Mouse (Mus musculus) central nervous system, embryonic 14 days (tissue): ENCODE results near the gene Pfn3. TPM values are rescaled to one million over a fixed set of nuclear protein-coding genes. Genes with fewer than 3 reads are reported as not detected.

Experiments
- polyA plus RNA-seq: library from polyadenylated mRNA; depleted of rRNA; stranded (reverse); fragments of >200 nt; gene quantifications from 2 replicates; pipeline ENCODE4 v1.2.3, GENCODE M21; 2012; rRNA removed

Gene Pfn3
- polyA plus RNA-seq = 0.43 and 0.44 TPM in 2 replicates

GRCm38 (mm10) chr13:55414743-55415380, at the start of gene Pfn3:
TSS of gene Pfn3 (minus strand) at chr13:55415232.

GRCm38 (mm10) chr13:55464027-55464884, 49.2 kb upstream of the Pfn3 start, which contains the start of gene Prr7:
TSS of gene Prr7 (plus strand) at chr13:55464267.

GRCm38 (mm10) chr13:55444937-55445315, 29.9 kb upstream of the Pfn3 start, which contains the start of gene Grk6:
TSS of gene Grk6 (plus strand) at chr13:55445072.

GRCm38 (mm10) chr13:55426613-55427012, 11.6 kb upstream of the Pfn3 start, which contains the start of gene F12:
TSS of gene F12 (minus strand) at chr13:55426793.

GRCm38 (mm10) chr13:55398088-55398487, 16.9 kb downstream of the Pfn3 start, which contains the start of gene Slc34a1:
TSS of gene Slc34a1 (plus strand) at chr13:55398187.

GRCm38 (mm10) chr13:55369531-55370114, 45.4 kb downstream of the Pfn3 start, which contains the start of gene Rgs14:
TSS of gene Rgs14 (plus strand) at chr13:55369732.

Other genes with a start within 250 kb of the Pfn3 start
- 43.6 and 45.2 TPM in 2 replicates for gene Nsd1, start 205.4 kb downstream of the Pfn3 start, polyA plus RNA-seq
- 247 and 256 TPM in 2 replicates for gene Prelid1, start 94.7 kb downstream of the Pfn3 start, polyA plus RNA-seq
- gene Rab24, start 93.3 kb downstream of the Pfn3 start, polyA plus RNA-seq = 155 and 158 TPM in 2 replicates
- 34.6 and 41.2 TPM in 2 replicates for gene Mxd3, start 85.4 kb downstream of the Pfn3 start, polyA plus RNA-seq
- gene Lman2, start 52.4 kb downstream of the Pfn3 start, polyA plus RNA-seq = 54.3 and 59.6 TPM in 2 replicates
- gene Rgs14, start 45.5 kb downstream of the Pfn3 start, polyA plus RNA-seq = 0.79 and 0.98 TPM in 2 replicates
- gene Slc34a1, start 17.0 kb downstream of the Pfn3 start, polyA plus RNA-seq = 0.06 and 0.07 TPM in 2 replicates
- 0.07 and 0.23 TPM in 2 replicates for gene F12, start 11.6 kb upstream of the Pfn3 start, polyA plus RNA-seq
- 84.0 and 87.2 TPM in 2 replicates for gene Grk6, start 29.8 kb upstream of the Pfn3 start, polyA plus RNA-seq
- gene Prr7, start 49.0 kb upstream of the Pfn3 start, polyA plus RNA-seq = 55.8 and 56.1 TPM in 2 replicates
- gene Dbn1, start 72.9 kb upstream of the Pfn3 start, polyA plus RNA-seq = 719 and 813 TPM in 2 replicates
- 99.9 and 135 TPM in 2 replicates for gene Pdlim7, start 98.4 kb upstream of the Pfn3 start, polyA plus RNA-seq
- 16.3 and 17.4 TPM in 2 replicates for gene Dok3, start 114.1 kb upstream of the Pfn3 start, polyA plus RNA-seq
- 106 and 112 TPM in 2 replicates for gene Ddx41, start 121.4 kb upstream of the Pfn3 start, polyA plus RNA-seq
- gene Fam193b, start 155.9 kb upstream of the Pfn3 start, polyA plus RNA-seq = 165 and 171 TPM in 2 replicates
- 121 and 154 TPM in 2 replicates for gene Tmed9, start 158.5 kb upstream of the Pfn3 start, polyA plus RNA-seq
- 41.2 and 43.8 TPM in 2 replicates for gene B4galt7, start 184.7 kb upstream of the Pfn3 start, polyA plus RNA-seq
- 87.8 and 97.2 TPM in 2 replicates for gene Caml, start 207.8 kb upstream of the Pfn3 start, polyA plus RNA-seq
- 56.7 and 59.6 TPM in 2 replicates for gene Ddx46, start 219.8 kb upstream of the Pfn3 start, polyA plus RNA-seq